Mouse (Mus musculus) kidney, adult 2 months (tissue): ENCODE measurements around the gene Lrfn3.
A peak's percentile ranks its signal among the peaks of the same experiment; 100 is the strongest.

Experiments used
- CTCF ChIP-seq: fragments of 200-500 bp; conservative IDR thresholded peaks from 2 replicates; pipeline ENCODE4 v1.5.1; 2011; ENCODE audit warnings: low read depth, mild to moderate bottlenecking, control low read depth, low read length, moderate library complexity, mixed read lengths; ENCODE audit not compliant: insufficient read depth, insufficient read length
- POLR2A ChIP-seq: fragments of 200-500 bp; IDR thresholded peaks from one replicate; pipeline ENCODE4 v1.6.1; 2011; ENCODE audit warnings: low read depth, low read length, control low read depth

- TF ChIP-seq POLR2A (peak; percentile 40), CTCF (no peak)
Observed at GRCm38 (mm10) chr7:30321539-30322284, 40.9 kb downstream of the Lrfn3 start, which contains the start of gene E130208F15Rik.
